Mouse (Mus musculus) heart, embryonic 13.5 days (tissue): Measurements from ENCODE around the gene Hist2h2bb. TPM values are rescaled to one million over a fixed set of nuclear protein-coding genes. Genes with fewer than 3 reads are reported as not detected.
"Not testable (repeated sequence)": the region's sequence is repeated elsewhere in the genome, so short reads cannot be mapped to it uniquely, and the experiment has no call there.

Experiments
- ATAC-seq: fragments of 200-750 bp; cut with Nextera tagmentation; 2 replicates; pipeline ENCODE4 v1.8.0; 2017; ENCODE audit warnings: moderate TSS enrichment; ENCODE audit not compliant: insufficient number of reproducible peaks, low FRiP score, low TSS enrichment; ENCODE audit errors: extremely low read depth
- H3K27ac ChIP-seq: fragments of 300-500 bp; sonication (generic); replicated peaks from 2 replicates; pipeline ENCODE4 v1.5.1; 2015; ENCODE audit warnings: moderate library complexity, mild to moderate bottlenecking, inconsistent platforms
- H3K27me3 ChIP-seq: fragments of 300-500 bp; sonication (generic); replicated peaks from 2 replicates; pipeline ENCODE4 v1.6.1; 2015; ENCODE audit warnings: mild to moderate bottlenecking, inconsistent platforms
- H3K36me3 ChIP-seq: fragments of 300-500 bp; sonication (generic); 2 replicates; pipeline ENCODE4 v1.6.1; 2015; ENCODE audit warnings: mild to moderate bottlenecking, inconsistent platforms
- H3K4me1 ChIP-seq: fragments of 300-500 bp; sonication (generic); 2 replicates; pipeline ENCODE4 v1.6.1; 2015; ENCODE audit warnings: inconsistent platforms
- H3K4me2 ChIP-seq: fragments of 300-500 bp; sonication (generic); 2 replicates; pipeline ENCODE4 v1.6.1; 2015; ENCODE audit warnings: inconsistent platforms, mild to moderate bottlenecking, moderate library complexity
- H3K4me3 ChIP-seq: fragments of 300-500 bp; sonication (generic); 2 replicates; pipeline ENCODE4 v1.5.1; 2015; ENCODE audit warnings: moderate library complexity, mild to moderate bottlenecking, inconsistent platforms
- H3K9ac ChIP-seq: fragments of 300-500 bp; sonication (generic); 2 replicates; pipeline ENCODE4 v1.6.1; 2015; ENCODE audit warnings: inconsistent platforms, mild to moderate bottlenecking, moderate library complexity
- H3K9me3 ChIP-seq: fragments of 300-500 bp; sonication (generic); 2 replicates; pipeline ENCODE4 v1.6.1; 2016; ENCODE audit warnings: inconsistent platforms
- WGBS: fragments of 180-500 bp; shearing (Covaris S2); methylation state at CpG from one replicate; pipeline ENCODE4 v1.1.7; 2015; ENCODE audit warnings: mixed read lengths; 5-methylcytosine and 5-hydroxymethylcytosine counted together
- polyA plus RNA-seq: library from polyadenylated mRNA; unstranded; fragments of >200 nt; fragmentation: Nextera tagmentation; extraction: Ambion mirVana; gene quantifications from 2 replicates; pipeline ENCODE4 v1.2.1, GENCODE M21; 2015

The Hist2h2bb gene
- polyA plus RNA-seq, 1 experiment from 2014 or later = 3.3 TPM

GRCm38 (mm10) chr3:96243921-96244572 is 25.5 kb upstream of the Hist2h2bb start:
- ATAC-seq = no peak
- WGBS = 72% methylated on average over 7 of the region's 7 CpGs
- H3K27me3 ChIP-seq = no peaks in the 10 kb centered on the region
- no peaks in the 10 kb centered on the region for H3K36me3 ChIP-seq
- no peaks in the 10 kb centered on the region for H3K9me3 ChIP-seq
- H3K4me3 ChIP-seq = peak overlapping the region; percentile 59
- peak overlapping the region; percentile 93 for H3K9ac ChIP-seq
- peaks cover 41% of the 10 kb centered on the region for H3K4me1 ChIP-seq
- H3K27ac ChIP-seq = peak overlapping the region; percentile 99
- peak overlapping the region; percentile 79 for H3K4me2 ChIP-seq

DNA sequence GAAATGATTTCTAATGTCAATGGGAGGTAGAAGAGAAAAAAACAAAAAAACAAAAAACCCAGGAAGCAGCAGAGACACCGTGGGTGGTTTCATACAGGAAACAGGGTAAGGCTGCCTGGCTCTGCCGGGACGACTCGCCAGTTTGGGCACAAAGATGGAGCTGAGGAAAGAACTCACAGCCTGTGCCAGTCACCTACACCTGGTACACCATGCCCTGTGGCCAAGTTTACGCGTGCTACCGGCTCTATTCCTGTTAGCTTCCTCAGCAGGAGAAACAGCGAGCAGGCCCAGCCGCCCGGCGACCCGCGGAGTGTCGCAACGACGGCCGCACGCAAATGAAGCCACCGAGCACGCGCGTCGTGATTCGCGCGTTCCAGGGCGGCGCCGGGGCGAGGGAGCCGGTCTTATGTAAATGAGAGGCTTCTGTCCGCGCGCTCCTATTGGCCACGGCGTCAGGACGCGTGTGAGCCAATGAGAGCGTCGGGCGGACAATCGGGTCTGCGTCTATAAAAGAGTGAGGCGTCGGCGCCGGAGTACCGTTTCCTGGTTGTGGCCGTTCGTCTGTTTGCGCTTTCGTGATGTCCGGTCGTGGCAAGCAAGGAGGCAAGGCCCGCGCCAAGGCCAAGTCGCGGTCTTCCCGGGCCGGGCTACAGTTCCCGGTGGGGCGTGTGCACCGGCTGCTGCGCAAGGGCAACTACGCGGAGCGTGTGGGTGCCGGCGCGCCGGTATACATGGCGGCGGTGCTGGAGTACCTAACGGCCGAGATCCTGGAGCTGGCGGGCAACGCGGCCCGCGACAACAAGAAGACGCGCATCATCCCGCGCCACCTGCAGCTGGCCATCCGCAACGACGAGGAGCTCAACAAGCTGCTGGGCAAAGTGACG is 24.3 kb upstream of the Hist2h2bb start, which contains the start of gene Hist2h2aa1:
Gene Hist2h2aa1 (plus strand): TSS at position 495 of the 884 bp plus-strand sequence.
- Histone ChIP-seq H3K4me1 (peaks cover 51% of the 10 kb centered on the region), H3K4me3 (peak within 1 kb of the TSS; percentile 59), H3K9ac (peak within 1 kb of the TSS; percentile 93), H3K4me2 (peak within 1 kb of the TSS; percentile 79), H3K27ac (peak within 1 kb of the TSS; percentile 99)
- WGBS = under 1% methylated on average over 41 of the region's 88 CpGs
- ATAC-seq = peak; percentile 87
- not testable (repeated sequence) for H3K27me3 ChIP-seq, H3K36me3 ChIP-seq, H3K9me3 ChIP-seq

GRCm38 (mm10) chr3:96246018-96246417 is 23.5 kb upstream of the Hist2h2bb start:
- not testable (repeated sequence) for H3K9me3 ChIP-seq, ATAC-seq, H3K36me3 ChIP-seq, H3K27me3 ChIP-seq
- H3K4me2 ChIP-seq = peak overlapping the region; percentile 57
- peaks cover 48% of the 10 kb centered on the region for H3K4me1 ChIP-seq
- peak overlapping the region; percentile 75 for H3K9ac ChIP-seq
- 0% methylated on average over 10 of the region's 21 CpGs for WGBS
- peak overlapping the region; percentile 47 for H3K4me3 ChIP-seq
- peak overlapping the region; percentile 87 for H3K27ac ChIP-seq

DNA sequence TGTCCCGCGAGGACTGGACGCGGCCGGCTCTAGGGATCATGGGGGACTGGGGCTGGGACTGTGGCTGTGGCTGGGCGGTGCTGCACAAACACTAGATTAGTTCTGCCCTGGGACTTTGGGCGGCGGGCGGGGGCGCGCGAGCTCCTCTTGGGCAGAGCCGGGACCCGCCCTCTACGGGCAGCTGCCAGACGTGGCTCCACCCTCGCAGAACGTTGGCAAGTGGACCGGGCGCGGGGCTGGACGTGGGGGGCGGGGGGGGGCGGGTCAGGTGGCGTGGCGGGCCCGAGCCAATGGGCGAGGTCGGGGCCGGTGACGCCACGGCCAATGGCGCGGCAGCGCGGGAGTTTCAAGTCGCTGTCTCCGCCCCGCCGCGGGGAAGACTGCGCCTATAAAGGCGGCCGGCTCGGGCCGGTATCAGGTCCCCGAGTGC is 23.1 kb upstream of the Hist2h2bb start, which contains the start of gene Hist2h3c1:
Gene Hist2h3c1 (plus strand): TSS at position 259 of the 430 bp plus-strand sequence.
- Histone ChIP-seq H3K4me1 (peaks cover 48% of the 10 kb centered on the region), H3K9ac (peak within 1 kb of the TSS; percentile 84), H3K4me2 (peak within 1 kb of the TSS; percentile 72), H3K4me3 (peak within 1 kb of the TSS; percentile 56), H3K27ac (peak within 1 kb of the TSS; percentile 87)
- 0% methylated on average over 7 of the region's 47 CpGs for WGBS
- ATAC-seq = peak; percentile 82
- H3K27me3 ChIP-seq, H3K9me3 ChIP-seq, H3K36me3 ChIP-seq: not testable (repeated sequence)

DNA sequence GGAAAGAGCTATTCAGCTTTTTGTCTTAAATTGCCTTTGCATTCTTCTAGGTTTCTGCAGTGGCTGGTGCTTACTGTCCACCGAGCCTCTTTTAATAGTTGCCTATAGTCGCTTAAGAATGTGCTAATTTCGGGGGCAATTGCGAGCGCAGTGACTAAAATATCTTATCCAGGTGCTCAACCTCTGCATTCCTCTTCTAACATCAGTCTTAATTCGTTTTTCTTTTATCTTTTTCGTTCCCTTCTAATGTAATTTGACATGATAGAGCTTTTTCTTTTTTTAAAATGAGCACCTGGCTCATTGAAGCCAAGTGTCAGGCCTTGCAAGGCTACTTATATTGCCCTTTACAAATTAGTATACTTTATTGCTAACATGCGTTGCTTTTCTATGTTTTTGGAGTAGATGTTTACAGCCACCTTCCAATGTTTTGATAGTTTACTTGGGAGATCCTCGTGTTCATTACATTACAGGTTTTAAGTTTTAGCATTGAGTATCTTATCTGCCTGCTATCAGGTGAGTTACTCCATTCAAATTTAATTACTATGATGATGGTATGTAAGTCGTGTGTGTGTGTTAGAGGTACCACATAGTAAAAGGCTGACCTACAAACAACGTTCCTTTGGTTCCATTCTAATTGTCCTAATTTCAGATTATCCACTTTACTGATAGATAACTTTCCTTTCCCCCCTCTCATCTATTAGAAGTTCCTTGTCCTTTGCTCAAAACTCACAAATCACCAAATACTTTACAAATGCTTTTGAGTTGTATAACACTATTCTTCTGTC is 22.0 kb upstream of the Hist2h2bb start:
- WGBS = 5% methylated on average over 11 of the region's 11 CpGs
- Histone ChIP-seq H3K36me3 (no peaks in the 10 kb centered on the region), H3K4me3 (peak overlapping the region; percentile 56), H3K4me1 (peaks cover 48% of the 10 kb centered on the region), H3K4me2 (peak overlapping the region; percentile 72), H3K9ac (peak overlapping the region; percentile 84), H3K9me3 (no peaks in the 10 kb centered on the region), H3K27ac (peak overlapping the region; percentile 73), H3K27me3 (no peaks in the 10 kb centered on the region)
- ATAC-seq = no peak

DNA sequence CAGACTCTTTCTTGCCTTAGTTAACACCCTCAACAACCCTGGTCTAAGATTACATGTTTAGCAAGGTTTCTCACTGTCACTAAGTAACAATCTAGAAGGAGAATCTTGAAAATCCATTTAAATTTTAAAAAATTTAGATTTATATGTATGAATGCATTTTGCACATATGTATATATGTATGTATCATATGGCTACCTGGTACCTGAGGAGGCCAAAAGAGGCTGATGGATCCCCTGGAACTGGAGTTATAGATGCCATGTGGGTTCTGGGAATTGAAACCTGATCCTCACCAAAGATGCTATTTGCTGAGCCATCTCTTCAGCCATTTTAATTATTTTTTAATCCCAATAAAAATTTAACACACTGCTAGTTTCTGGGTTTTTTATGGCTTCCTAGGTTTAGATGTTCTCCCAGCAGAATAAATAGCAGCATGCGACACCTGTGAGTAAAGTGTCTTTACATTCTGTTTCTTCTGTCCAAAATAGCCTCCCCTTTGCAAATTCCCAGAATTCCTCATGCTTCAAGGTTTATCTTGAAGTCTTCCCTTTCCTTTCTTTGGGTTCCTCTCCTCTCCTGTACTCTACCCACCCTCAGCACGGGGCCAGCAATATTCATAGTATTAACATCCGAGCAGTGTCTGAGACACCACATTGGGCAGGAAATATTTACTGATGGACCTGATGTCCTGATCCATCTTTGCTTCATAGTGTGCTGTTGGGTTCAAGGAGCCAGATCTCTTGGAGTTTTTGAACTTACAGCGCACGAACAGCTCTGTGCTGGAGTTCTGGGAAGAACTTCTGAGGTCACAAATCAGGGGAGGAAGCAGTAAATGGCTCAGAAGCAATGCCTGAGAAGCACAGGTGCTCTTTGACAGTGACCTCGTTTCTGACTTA is 21.2 kb upstream of the Hist2h2bb start:
- Histone ChIP-seq H3K36me3 (no peaks in the 10 kb centered on the region), H3K27ac (0 out of 2 replicates have a peak overlapping the region, but pooled peaks have one; percentile 73), H3K4me2 (peak overlapping the region; percentile 72), H3K9ac (peak overlapping the region; percentile 84), H3K4me1 (peaks cover 44% of the 10 kb centered on the region), H3K27me3 (no peaks in the 10 kb centered on the region), H3K9me3 (no peaks in the 10 kb centered on the region), H3K4me3 (peak overlapping the region; percentile 56)
- no peak for ATAC-seq
- 45% methylated on average over 6 of the region's 6 CpGs for WGBS

GRCm38 (mm10) chr3:96249034-96249345 is 20.6 kb upstream of the Hist2h2bb start:
- WGBS = 58% methylated on average over 4 of the region's 4 CpGs

DNA sequence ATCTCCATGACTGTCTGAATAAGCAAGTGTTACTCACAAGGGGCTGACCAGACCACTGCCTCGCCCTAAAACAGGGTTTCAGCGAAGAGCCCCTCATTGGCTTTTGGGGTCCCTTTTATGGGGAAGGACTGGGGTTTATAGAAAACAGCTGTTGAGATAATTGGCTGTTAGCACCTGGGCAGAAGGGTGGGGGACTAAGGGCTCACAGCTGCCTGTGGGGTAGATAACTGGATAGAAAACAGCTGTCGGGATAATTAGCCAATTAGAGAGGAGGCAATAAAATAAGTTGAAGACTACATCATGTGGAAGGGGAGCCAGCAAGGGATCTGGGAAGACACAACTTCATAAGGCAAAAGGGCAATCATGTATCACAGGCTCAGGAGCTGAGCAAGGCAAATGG is 18.7 kb upstream of the Hist2h2bb start:
- no peak for ATAC-seq
- H3K9ac ChIP-seq = no peak overlapping the region
- H3K27me3 ChIP-seq = no peaks in the 10 kb centered on the region
- WGBS = 72% methylated on average over 3 of the region's 3 CpGs
- no peak overlapping the region for H3K4me2 ChIP-seq
- peaks cover 31% of the 10 kb centered on the region for H3K4me1 ChIP-seq
- no peak overlapping the region for H3K4me3 ChIP-seq
- H3K27ac ChIP-seq = no peak overlapping the region
- no peaks in the 10 kb centered on the region for H3K9me3 ChIP-seq
- no peaks in the 10 kb centered on the region for H3K36me3 ChIP-seq

More at GRCm38 (mm10) chr3:96249034-96249345, 20.6 kb upstream of the Hist2h2bb start:
- Histone ChIP-seq H3K9me3 (no peaks in the 10 kb centered on the region), H3K9ac (no peak overlapping the region; the same call in 1 of the 2 replicates), H3K4me3 (peak overlapping the region; percentile 56; the same call in 1 of the 2 replicates), H3K36me3 (no peaks in the 10 kb centered on the region), H3K4me1 (peaks cover 38% of the 10 kb centered on the region), H3K27ac (no peak overlapping the region), H3K27me3 (no peaks in the 10 kb centered on the region), H3K4me2 (peak overlapping the region; percentile 72)
- ATAC-seq = no peak

DNA sequence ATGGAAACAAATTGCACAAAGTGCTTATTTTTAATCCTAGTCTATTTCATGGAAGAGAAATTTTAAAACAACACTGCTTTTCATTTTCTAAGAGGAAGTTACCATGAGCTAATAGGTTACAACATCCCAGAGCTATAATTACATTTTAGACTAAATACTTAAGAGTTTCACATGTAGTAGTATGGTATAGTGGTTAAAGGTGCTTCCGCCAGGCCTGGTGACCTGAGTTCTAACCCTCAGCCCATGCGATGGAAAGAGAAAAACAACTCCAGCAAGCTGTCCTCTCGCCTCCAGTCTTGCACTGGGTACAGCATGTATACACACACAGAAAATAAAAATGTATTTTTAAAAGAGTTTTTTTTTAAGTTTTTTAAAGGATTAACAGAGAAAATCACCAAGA is 17.8 kb upstream of the Hist2h2bb start:
- peaks cover 35% of the 10 kb centered on the region for H3K4me1 ChIP-seq
- no peak overlapping the region for H3K4me2 ChIP-seq
- H3K9me3 ChIP-seq = no peaks in the 10 kb centered on the region
- 81% methylated on average over 3 of the region's 3 CpGs for WGBS
- H3K4me3 ChIP-seq = no peak overlapping the region
- H3K9ac ChIP-seq = no peak overlapping the region
- no peaks in the 10 kb centered on the region for H3K27me3 ChIP-seq
- ATAC-seq = no peak
- H3K36me3 ChIP-seq = no peaks in the 10 kb centered on the region
- no peak overlapping the region for H3K27ac ChIP-seq

GRCm38 (mm10) chr3:96254683-96255355 is 14.7 kb upstream of the Hist2h2bb start:
- ATAC-seq = no peak
- Histone ChIP-seq H3K9me3 (no peaks in the 10 kb centered on the region), H3K9ac (peak overlapping the region; percentile 53), H3K36me3 (no peaks in the 10 kb centered on the region), H3K27me3 (no peaks in the 10 kb centered on the region), H3K4me3 (no peak overlapping the region), H3K4me1 (peaks cover 10% of the 10 kb centered on the region), H3K27ac (no peak overlapping the region), H3K4me2 (peak overlapping the region; percentile 6; the same call in 1 of the 2 replicates)
- WGBS = 23% methylated on average over 10 of the region's 10 CpGs
